Mouse (Mus musculus): ENCODE measurements around the gene Ehd2.

The Ehd2 gene

GRCm38 (mm10) chr7:15967312-15967711 lies at the start of gene Ehd2:
Gene Ehd2 (minus strand): TSS chr7:15967567.
- DNase-seq = peak; percentile 83

- no peak for DNase-seq
Measured at GRCm38 (mm10) chr7:16015384-16015783, 48.0 kb upstream of the Ehd2 start.

GRCm38 (mm10) chr7:16014521-16015175 lies 47.3 kb upstream of the Ehd2 start:
- no peak for DNase-seq

DNA sequence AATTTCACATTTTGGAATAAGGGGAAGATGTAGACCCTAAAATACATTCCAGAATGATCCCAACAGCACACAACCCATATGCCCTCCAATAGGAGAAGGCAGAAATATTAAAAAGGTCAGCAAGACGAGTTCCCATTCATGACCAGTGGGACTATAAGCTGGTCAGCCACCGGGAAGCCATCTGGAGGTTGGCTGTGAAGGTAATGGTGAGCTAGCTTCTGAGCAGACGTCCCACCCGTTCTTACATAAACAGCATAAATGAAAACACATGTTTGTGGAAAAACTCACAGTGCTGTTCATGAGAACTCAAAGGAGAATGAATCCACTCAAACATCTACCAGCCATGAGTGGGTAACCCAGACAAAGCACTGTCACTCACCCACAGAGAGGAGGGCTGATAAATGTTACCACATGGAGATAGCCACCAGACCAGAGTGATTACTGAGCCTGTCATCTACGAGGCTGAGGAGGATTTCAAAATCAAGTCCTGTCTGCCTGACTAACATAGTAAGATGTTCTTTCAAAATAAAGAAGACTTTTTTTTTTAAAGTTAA lies 46.4 kb upstream of the Ehd2 start:
- no peak for DNase-seq

GRCm38 (mm10) chr7:16012576-16013263 lies 45.4 kb upstream of the Ehd2 start:
- peak; percentile 25 for DNase-seq

DNA sequence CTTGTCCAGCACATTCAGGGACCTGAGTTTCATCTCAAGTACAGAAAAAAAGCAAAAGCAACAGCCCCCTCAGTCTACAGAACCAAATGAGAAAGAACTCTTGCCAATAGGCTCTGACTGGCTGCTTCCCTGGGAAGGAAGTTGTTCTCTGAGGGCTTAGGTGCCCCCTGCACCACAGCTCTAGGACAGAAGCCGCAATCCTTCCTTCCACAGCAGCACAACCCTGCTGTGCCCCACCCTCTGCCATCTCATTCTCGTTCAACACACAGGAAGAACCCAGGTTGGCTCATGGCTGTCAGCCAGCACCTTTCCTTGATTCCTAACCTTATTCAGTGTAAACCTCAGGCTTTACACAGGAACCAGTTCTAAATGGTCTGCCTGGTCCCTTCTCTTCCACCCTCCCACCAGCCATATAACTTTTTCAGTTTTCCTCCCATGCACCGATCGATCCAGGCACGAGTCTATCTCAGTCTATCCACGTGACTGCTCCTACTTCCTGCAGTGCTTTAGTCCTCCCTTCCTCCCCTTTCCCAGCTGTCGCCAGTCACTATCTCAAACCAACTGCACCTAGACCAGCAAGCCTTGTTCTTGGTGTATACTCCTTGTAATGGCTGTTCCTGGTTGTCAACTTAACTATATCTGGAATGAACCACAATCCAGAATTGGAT lies 44.2 kb upstream of the Ehd2 start:
- no peak for DNase-seq

DNA sequence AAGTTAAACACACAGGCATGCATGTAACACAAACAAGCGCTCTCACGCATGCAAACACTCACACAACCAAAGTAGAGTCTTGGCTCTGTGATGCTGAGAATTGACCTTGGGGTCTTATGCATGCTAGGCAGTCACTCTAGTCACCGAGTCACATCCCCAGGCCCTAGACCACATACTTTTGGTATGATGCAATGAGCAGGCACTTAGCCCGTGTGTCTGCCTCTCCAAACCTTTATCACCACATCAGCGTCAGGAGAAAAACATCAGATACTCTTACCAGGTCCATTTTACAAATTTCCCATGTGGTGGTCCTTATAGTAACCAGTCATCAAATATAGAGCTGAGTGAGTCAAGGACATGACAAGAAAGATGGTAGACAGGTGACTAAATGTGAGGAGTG lies 43.3 kb upstream of the Ehd2 start:
- DNase-seq = no peak

GRCm38 (mm10) chr7:16009636-16010035 lies 42.3 kb upstream of the Ehd2 start:
- DNase-seq = peak; percentile 58

DNA sequence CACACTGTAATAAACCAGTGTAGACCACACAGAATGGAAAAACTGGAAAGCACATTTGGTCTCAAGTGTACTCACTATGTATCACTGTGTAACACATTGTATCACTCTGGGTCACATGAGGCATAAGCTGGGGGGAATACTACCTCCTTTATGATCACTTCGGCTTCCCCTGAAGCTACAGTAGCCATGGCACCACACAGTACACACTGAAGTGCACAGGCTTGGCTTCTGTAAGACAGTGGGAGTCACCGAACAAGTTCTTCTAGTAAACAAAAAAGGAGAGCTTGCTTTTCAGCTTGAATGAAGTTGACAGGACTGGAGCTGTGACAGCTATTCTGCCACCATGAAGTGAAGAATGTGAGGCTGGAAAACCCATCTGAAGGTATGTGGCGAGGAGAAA lies 37.7 kb upstream of the Ehd2 start:
- DNase-seq = peak; percentile 27

DNA sequence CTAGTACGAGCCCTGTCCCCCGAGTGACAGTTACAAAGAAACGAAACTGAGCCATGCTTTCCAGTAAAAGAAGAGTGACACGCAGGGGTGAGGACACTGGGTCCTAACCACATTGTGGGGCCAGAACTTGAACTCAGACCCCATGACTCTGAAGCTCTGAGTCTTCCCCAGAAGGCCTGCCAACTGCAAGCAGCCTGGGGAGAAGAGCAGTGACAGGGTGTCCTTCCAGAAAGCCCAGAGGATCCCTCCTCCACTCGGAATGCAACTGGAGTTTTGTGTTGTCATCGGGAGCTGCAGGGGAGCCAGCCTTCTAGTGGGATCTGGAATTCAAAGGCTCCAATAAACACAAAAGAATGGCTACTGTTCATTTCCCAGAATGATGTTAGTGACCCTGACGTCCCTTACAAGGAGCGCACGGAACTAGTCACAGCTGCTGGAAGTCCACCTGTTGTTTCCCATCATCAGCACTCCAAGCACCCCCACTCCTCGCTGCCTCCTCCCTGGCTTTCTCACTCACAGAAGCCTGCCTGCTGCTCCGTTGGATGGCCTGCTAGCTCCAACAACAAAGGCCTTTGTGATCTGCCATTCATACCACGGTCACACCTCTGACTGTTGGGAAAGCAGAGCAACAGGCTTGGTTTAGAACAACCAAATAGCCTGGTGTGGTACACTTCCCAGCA lies 37.0 kb upstream of the Ehd2 start:
- DNase-seq = peak; percentile 75

GRCm38 (mm10) chr7:16003032-16003431 lies 35.7 kb upstream of the Ehd2 start:
- DNase-seq = no peak

DNA sequence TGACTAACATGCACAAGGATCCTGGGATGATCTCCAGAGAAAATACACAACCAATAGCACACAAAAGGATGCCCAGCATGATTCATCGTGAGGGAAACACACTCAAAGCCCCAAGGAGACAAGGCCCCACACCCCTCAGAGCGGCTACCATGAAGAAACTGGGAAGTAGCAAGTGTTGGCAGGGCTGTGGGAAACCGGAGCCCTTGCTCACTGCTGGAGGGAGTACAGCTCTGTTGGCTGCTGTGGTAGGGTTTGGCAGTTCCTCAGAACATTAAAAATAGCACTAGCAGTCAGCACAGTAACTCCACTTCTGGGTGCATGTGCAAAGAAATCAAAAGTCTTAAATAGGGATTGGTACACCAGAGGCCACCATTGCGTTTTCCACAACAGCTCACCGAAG lies 34.8 kb upstream of the Ehd2 start:
- DNase-seq = no peak

GRCm38 (mm10) chr7:16001691-16002090 lies 34.3 kb upstream of the Ehd2 start:
- no peak for DNase-seq

- DNase-seq = no peak
Measured at GRCm38 (mm10) chr7:15993789-15994188, 26.4 kb upstream of the Ehd2 start.

DNA sequence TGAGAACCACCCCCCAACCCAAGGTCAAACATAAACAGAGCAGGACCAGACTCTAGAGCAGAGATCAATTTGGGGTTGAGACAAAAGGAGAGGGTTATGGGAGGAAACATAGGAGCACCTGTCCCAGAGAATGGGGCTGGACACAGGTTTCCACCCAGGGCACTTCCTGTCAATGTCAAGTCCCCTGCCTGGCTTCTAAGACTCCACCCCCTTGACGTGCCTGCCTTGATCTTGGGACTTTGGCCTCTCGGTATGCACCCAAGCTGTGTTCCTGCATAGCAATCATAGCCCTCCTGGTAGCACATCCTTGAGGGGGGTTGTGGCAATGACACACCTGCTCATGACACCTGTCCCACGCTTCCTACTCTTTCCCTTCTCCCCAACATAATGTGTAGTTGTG lies 25.8 kb upstream of the Ehd2 start:
- no peak for DNase-seq

- no peak for DNase-seq
Measured at GRCm38 (mm10) chr7:15991764-15992163, 24.4 kb upstream of the Ehd2 start.

- no peak for DNase-seq
Measured at GRCm38 (mm10) chr7:15987661-15988356, 20.4 kb upstream of the Ehd2 start.

GRCm38 (mm10) chr7:15982729-15983407 lies 15.5 kb upstream of the Ehd2 start:
- peak; percentile 62 for DNase-seq

GRCm38 (mm10) chr7:15981538-15981937 lies 14.2 kb upstream of the Ehd2 start:
- DNase-seq = no peak

- no peak for DNase-seq
Measured at GRCm38 (mm10) chr7:15980246-15980645, 12.9 kb upstream of the Ehd2 start.

DNA sequence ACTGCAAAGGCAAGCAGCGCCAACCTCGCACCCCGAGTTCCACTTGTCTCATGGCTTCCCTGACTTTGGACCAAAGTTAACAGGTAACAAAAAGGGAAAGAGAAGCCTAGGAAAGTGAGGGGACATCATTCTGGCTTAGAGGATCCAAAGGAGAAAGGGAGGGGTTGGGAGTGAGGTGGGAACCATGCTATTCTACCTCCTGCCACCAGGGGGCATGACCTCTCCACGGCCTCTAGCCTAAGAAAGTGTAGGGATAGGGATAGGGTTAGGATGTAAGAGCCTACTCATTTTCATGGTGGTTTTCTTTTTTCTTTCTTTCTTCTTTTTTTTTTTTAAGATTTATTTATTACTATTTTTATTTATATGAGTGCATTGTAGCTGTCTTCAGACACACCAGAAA lies 8.5 kb upstream of the Ehd2 start:
- DNase-seq = peak; percentile 66

- DNase-seq = no peak
Measured at GRCm38 (mm10) chr7:15975451-15975850, 8.1 kb upstream of the Ehd2 start.

All from retina, postnatal 1 day (tissue).